Mouse (Mus musculus): Measurements from ENCODE around the gene Bud23.

DNA sequence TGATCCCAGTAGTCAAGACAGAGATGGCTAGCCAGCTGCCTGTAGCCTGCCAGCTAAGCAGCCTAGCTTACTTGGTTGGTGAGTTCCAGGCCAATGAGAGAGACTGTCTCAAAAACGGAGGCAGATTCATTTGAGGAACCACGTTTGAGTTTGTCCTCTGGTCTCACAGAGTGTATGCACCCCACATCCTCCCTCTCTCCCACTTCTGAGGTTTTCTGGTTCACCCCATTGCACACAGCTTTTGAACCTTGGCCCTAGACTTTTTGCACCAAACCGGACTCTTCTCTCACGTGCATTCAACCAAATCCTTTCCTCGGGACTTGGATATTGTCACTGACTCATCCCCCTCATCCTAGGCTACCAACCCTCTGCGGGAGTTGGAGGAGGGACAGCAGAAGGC lies 45.2 kb upstream of the Bud23 start:
- TF ChIP-seq POLR2A (IDR thresholded peaks at IDR 0.05; ENCODE audit: borderline replicate concordance, control insufficient read depth, low read depth, low read length) = no peak
- TF ChIP-seq CTCF (IDR thresholded peaks at IDR 0.05; ENCODE audit: control insufficient read depth, insufficient read depth, low read length) = no peak
